Mouse (Mus musculus): ENCODE data around the gene Rab11fip4. TPM values are rescaled to one million over a fixed set of nuclear protein-coding genes. Genes with fewer than 3 reads are reported as not detected.

Rab11fip4 gene
- total RNA-seq, 2 experiments from 2014 or later, result 169 to 172 TPM

DNA sequence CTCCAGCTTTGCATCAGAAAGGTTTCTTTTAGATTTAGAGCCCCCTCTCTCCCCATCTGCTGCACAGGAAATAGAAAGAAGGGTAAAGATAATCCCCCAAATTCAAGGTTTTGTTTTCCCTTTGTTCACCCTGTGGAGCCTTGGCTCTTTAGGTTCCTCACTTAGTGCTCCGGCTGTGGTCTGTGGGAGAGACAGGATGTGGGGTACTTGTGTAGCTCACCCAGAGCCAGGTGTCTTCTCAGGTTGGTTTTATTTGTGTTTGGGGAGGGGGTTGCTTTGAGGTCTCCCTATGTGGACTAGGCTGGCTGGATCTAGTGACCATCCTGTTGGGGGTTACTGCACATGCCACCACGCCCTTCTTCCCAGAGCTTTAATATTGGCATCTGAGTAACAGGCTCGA is 23.9 kb downstream of the Rab11fip4 start:
- DNase-seq, result no peak

DNA sequence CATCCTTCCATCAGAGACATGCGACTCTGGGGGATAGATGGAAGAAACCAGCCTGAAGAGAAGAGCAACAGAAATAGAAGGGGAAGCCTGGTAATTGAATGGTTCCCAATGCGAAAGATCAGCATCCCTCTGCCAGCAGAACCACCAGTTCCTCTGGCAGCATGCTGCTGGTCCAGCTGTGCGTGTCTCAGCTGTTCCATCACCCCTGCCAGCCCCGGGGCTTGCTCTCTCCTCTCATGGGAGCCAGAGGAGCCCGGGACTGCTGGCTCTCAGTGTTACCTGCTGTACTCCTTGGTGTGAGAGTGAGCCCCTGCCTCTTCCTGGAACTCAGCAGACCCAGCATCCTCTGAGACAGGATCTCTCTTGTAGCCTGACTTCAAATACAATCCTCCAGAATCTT is 24.9 kb downstream of the Rab11fip4 start:
- no peak for DNase-seq

DNA sequence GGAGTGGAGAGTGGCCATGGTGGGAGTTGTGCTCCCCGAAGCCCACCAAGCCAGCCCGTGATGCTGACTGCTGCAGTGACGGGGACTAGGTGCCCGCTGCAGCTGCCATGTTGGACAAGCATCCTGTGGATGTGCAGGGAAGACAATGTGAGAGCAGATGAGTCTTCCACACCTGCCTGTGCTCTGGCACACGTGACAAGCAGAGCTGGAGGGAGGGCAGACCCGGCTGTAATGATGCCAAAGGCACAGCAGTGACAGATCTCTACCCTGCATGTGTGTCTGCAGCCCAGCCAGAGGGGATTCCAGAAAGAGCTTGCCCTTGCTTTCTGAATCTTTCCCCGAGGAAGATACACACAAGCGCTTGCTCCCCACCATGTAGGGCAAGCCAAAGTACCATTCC is 27.0 kb downstream of the Rab11fip4 start:
- no peak for DNase-seq

DNA sequence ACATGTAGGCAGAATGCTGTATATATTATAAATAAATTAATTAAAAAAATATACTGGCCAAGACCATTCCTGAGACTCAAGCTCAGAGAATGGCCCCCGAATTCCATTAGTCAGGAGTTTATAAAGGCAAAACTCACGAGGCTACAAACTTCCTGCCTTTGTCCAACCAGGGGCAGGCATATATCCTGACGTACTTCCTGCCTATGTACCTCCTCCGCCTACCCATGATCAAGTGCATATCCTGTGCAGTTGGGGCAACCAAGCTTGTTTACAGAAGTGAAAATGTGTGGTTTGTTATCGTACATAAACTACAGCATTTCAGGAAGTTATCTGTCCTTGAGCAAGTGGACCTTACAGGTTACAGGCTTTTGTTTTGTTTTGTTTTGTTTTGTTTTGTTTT is 32.0 kb downstream of the Rab11fip4 start:
- no peak for DNase-seq

DNA sequence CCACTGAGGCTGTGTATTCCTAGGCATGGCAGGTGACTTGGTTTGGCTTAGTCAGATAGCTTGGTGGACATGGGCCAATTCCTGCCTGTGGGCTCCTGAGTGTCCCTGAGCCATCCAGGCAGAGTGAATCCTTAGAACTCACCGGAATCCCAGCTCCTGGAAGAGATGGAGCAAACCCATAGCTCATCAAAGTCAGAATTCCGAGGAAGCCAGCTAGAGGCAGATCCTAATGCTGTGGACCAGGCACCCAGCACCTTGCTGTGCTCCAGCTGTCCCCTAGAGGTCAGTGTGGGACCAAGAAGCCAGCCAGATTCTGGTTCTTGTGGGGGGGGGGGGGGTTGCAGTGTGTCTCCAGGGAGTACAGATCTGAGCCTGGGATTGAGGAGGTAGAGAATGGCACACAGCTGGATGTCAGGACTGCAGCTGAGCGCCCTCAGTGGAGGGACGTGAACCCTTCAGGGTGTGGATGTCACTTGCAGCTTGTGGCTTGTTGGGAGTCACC is 33.8 kb downstream of the Rab11fip4 start:
- peak; percentile 67 to 69 for DNase-seq

DNA sequence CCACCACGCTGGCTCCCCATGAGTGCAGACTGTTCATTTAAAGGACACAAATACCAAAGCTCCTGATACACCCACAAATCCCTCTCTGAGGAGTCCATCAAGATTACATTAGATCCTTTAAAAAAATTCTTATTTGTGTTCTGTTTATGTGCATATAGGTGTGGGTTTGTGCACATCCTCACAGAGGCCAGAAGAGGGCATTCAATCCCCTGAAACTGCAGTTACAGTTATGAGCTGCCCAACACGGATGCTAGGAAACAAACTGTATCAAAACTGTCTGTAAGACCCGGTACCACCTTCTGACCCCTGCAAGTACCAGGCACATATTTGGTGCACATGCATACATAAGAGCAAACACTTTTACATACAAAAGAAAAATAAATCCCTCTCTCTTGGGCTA is 37.7 kb downstream of the Rab11fip4 start:
- DNase-seq, result no peak

DNA sequence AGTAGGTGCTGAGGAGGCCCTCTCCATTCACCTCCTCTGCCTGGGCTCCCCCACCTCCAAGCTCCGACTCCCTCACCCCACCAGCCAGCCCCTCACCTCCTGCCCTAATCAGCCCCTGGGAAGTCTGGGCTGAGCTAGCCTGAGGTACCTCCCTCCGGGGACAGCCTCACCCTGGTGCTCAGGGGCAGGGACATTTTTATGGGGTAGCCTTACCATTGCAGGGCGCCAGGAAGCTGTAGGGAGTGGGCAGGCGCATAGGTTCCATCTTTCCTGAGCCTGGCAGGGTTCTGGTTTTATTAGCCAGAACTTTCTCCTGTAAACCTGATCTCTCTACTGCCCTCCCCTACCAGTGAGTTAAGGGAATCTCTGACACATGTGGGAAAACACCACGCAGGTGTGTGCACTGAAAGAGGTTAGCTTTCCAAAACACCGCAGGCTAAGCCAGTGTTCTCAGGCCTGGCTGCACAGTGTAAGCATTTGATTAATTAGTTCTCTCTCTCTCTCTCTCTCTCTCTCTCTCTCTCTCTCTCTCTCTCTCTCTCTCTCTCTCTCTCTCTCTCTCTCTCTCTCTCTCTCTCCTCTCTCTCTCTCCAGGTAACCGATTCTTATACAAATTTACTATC is 38.9 kb downstream of the Rab11fip4 start:
- no peak for DNase-seq

DNA sequence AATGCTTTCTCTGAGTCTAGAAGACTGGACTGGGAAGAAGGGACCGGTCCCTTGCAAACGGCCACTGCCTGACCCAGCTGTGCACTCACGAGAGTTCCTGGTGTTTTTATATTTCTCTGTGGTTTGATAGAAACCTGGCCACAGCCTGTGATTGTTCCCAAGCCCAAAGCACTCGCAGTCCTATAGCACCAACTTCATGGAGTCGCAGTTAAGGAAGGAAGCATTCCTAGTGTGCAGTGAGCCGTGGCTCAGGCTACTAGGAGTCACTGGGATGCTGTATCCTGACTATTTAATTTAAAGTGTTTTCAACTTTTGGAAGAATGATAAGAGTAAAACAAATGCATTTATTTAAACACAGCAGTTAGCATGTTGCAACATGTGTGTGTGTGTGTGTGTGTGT is 39.5 kb downstream of the Rab11fip4 start:
- no peak for DNase-seq

DNA sequence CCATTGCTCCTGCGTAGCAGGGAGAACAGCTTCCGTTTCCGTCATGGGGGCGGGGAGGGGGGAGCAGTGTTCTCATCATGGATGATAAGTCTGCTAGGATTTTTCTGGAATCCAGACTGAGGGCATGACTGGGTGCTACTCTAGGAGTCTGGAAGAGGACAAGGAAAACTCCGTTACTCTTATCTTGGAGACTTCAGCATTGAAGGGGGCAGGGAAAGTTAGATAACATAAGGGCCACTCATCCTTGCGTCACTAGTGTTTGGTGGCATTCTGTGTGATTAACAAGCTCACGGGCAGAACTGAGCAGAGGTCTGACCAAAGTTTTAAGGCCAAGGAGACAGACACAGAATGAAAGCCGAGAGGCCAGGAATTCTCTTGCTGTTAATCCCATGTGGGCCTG is 42.4 kb downstream of the Rab11fip4 start:
- DNase-seq, result no peak

DNA sequence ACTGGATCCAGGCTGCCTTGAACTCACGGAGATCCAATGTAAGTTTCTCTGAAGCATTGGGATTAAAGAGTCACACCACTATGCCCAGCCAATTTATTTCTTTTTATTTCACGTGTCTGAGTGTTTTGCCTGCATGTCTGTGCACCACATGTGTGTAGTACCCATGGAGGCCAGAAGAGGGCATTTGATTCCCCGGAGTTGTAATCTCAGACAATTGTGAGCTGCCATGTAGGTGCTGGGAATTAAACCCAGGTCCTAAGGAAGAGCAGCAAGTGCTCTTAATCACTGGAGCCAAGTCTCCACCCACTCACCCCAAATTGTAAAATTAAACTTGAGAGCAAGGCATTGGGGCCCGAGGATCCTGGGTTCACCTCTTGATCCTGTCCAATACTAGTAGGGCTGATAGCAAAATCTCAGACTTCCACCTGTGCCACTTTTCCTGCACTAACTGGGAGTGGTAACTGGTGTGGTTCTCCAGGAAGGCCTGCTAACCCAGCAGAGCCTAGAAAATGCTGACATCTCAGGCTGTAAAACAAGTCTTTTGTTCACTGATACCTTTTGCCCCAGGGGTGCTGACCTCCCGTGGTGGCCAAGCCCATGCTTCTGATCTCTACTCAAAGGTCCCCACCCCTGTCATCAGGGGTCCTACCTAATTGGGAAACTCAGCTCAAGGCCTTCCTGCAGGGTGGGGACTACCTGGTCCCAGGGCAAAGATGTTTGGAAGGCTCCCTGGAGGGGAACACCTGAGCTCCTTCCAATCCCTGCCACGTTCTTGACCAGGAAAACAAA is 44.8 kb downstream of the Rab11fip4 start:
- DNase-seq, result no peak

DNA sequence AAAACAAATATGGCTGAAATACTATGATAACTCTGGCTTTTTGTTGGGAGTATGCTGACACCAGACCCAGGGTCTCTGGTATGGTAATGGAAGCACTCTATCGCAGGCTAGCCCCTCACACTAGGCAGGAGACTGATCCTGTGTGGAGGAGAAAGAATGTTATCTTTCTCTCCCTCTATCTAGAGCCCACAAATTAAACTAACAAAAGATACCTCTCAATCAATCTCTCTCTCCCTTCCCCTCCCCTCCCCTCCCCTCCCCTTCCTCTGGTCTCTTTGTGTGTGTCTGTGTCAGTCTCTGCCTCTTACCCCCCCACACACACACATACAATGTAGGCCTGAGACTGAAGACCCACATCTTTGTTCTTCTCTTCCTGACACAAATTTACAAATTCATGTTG is 45.5 kb downstream of the Rab11fip4 start:
- DNase-seq, result no peak

DNA sequence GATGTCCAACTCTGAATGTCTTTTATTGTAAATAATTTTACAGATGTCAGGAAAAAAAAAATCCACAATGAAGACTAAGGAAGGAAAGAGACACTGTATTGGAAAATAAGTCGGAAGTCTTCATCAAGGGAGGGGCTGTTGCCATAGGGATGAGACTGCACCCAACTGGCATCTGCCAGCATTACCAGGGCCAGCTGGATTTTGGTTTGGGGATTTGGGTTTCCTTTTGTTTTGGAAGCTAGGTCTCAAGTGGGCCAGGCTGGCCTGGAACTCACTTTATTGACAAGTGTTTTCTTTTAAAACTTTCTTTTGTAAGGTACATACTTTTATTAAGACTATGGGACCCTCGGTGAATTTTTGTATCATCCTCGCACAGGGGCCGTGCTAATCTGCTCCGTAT is 47.7 kb downstream of the Rab11fip4 start:
- DNase-seq, result no peak

DNA sequence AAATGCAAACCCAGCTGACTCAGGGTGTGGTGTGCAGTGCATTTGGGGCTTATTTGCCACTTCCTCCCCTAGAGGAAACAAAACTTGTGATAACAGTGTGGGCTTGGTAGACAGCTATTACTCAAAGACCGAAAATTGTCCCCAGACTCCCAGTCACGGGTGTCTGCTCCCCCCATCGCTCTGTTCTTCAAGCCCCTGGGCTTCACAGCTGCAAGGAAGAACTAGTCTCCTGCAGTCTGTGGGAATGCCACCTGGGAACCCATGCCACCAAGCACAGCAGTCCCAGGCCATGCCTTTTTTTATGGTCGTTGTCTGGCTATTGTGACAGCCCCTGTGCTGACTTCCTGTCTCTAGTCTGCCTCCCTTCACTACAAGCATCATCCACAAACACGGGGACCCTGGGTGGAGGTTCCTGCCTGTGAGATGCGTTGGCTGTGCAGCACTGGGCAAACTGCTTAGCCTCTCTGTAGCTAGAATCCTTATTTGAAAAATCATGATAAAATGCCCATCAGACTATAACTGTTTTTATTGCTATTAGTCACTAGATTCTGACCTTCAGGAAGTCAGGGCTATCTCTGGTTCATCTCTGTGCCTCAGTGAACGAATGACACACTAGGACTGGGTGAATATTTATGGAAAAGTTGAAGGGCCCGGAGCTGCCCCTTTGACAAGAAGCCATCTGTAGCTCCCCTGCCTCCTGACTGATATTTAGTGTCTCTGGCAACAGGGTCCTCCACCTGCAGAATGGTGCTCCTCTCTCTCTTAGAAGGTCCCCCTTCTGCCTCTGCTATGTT is 50.1 kb downstream of the Rab11fip4 start:
- DNase-seq, result no peak

DNA sequence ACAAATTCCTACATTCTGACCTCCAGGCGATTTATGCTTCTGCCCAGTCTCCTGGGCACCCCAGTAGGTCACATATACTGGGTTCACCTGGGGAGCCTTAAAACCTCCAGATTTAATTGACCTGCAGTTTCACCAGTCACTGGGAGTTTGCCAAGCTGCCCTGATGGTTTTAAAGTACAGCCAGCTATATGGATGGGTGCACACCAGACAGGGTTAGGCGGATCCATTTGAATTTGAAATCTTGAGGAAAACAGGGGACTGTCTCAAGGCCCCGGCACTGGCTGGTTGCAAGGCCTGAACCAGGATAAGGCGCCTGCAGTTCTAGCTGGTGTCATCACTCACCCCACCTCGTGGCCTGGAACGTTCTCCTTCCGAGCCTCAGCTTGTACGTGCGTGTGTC is 52.7 kb downstream of the Rab11fip4 start:
- DNase-seq, result no peak

DNA sequence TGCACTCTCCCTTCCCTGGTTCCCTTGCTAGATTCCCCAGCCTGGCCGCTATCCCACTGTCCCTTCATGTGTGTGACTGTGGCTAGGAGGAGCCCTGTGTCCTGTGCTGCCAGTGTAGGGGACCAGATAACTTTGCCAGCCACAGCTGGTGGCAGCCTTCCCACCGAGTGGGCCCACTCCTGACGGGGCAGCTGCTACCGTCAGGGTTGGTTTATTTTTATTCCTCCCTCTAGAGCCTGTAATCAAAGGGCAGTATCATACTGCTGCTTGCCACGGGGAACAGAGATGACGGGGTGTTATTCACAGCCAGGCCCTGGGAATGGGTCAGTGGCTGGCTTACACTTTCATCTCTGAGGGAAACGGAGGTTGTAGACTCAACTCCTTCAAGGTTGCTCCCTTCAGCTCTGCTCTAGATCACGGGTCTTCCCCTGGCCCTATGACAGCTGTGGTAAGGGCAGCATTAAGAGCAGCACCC is 53.7 kb downstream of the Rab11fip4 start:
- DNase-seq, result no peak

DNA sequence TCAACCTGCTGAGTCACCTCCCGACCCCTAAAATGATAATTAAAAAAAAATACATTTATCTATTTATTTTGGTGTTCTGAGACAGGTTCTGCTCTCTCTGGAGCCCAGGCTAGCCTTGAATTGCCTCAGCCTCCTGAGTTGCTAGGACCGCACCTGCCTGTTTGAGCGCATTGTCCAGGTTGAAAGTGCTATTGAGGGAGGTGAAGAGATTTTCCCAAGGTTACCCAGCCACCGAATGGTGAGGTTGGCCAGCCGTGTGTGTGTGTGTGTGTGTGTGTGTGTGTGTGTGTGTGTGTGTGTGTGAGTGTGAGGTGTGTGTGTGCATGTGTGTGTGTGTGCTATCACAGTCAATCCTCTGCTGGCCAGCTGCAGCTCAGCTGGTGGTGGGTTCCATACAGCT is 55.0 kb downstream of the Rab11fip4 start:
- no peak for DNase-seq

DNA sequence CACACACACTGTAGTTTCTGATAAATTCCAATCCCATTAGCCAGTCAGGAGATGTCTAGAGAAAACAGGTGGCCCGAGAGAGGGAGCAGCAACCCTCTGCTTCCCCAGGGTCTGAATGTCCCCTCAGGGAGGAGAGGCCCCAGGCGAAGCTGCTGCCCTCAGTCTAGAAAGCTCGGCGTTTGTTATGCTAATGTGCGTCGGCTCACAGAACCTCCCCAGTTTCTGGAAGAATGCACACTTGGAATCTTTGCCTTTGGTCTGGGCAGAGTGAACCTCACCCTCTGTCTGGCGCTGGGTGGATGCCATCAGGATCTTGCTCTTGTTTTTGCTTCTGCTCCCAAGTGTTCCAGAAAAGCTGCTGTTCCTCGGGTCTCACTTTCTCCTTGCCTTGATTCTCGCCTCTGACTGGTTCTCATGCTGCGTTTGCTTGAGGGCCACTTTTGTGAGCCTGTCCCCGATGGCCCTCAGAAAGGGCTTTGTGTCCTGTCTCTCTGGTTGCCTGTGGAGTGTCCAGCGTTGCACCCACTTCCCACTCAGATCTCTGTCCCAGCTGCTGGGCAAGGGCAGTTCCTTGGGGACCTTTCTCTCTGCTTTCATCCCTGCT is 55.6 kb downstream of the Rab11fip4 start:
- DNase-seq, result no peak

DNA sequence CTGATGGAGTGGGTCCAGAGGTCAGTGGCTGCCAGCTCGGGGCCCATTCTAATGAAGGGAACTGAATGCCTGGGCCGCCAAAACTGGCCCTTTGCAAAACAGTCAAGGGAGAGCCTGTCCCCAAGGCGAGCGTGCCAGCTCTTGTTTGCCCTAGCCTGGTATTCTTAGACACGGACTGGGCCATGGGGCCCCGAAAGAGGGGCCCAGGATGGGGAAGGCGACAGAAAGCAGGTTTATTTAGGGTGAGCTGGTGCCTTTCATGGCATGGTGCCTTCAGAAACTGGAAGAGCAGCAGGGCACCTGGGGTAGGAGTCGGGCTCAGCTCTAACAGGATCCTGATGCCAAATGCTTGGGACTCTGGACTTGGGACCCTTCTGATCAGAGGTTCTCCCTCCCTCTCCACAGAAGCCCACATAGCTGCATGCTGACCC is 56.1 kb downstream of the Rab11fip4 start:
- DNase-seq, result peak; percentile 61 to 80

DNA sequence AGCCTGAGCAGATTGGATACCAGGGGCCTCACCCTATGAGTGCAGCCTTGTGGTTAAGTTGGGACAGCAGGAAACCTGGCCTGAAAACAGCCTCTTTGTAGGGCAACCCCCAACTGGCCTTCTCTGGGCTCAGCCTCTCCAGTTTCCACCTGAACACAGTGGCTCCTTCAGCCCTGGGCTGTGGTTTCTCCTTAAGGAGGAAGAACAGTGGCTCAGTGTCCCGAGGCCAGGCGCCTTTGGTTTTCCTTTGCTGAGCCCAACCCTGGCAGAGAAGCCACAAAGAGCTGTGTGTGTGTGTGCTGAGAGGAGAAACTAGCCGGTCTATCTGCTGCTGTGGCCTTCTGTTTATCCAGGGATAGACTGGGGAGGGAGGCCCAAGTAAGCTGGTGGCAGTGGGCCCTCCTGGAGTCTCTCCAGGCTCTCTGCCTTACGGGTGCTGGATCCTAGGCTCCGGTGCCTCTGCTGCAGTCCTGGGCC is 59.4 kb downstream of the Rab11fip4 start:
- peak; percentile 37 to 49 for DNase-seq

DNA sequence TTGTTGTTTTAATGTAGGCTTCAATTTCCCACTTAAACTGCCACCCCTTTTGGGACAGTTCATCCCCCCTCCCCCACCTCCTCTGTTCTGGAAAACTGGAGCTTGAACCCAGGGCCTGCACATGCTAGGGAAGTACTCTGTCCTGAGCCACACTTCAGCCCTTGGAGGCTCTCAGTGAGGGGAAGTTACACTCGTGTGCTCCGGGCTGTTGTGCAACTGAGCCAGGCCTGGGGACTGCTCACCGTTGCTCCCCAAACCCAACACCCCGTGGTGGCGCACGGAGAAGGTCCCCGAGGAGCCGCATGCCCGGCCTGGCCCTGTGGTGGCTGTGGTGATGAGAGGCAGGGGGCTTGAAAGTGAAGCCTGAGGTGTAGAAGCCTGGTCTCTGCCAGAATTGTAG is 61.2 kb downstream of the Rab11fip4 start:
- no peak for DNase-seq

DNA sequence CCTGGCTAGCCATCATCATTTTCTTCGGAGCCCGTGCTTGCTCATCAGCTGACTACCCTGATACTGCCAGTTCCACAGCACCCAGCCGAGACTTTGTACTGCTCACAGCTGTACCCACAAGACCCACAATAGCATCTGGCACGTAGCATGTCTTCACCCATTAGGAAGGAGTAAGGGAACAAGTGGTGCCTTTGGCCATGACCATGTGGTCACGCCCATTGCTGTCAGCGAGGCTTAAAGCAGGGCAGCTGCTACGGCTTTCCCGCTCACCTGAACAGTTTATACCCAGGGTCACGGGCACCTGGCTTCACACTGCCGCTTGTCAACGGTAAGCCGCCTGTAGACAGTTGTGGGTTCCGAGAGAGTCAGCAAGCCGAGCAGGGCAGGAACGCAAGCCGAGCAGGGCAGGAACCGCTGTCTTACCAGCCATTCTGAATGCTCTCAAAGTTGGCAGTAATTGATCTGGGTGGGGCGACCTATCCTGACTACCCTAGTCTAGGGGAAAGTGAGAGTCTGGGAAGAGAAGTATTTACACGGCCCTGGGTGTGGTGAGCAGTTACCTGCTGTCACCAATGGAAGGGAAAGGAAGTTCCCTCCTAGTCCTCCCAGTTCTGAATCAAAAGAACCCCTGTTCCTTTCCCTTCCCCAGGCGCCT is 62.0 kb downstream of the Rab11fip4 start:
- no peak for DNase-seq

DNA sequence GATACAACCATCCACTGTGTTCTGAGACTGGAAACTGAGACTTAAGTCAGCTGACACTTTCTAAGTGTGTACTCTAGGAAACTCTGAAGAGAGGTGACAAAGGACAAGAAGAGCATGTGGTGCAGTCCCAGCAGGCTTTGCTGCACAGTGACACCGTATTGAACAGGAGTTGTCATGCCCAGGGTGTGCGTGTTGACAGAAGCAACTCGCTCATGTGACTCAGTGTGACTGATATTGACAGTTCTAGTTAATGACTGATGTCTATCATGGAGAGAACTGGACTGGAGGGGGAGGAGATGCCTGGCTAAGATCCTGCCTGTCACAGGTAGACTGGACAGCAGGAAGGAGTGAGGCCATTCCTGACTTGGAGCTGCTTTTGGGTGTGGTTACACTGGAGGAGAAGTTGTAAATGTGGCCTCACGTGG is 63.4 kb downstream of the Rab11fip4 start:
- DNase-seq, result no peak
